Mouse (Mus musculus): ENCODE data around the gene Gprin2.

DNA sequence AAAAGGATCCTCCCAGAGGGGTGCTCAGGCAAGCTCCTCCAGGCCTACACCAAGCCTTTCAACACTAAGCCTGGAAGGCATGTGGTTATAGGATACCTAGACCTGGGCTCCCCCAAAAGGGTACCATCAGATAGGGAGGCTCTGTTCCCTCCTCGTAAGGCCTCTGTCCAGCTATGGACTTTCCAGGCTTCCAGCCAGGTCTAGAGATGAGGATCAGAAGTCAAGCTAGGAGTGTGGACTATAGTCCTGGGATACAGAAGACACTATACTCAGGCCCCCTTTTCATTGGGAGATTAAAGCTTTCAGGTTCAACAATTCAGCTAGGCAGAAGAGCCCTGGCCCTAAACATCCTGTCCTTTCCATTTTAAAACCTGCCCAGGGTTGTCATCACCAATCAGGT is 18.4 kb downstream of the Gprin2 start:
- TF ChIP-seq E2F4 (IDR thresholded peaks at IDR 0.05; ENCODE audit: insufficient read depth) (no peak), POLR2A (IDR thresholded peaks at IDR 0.05; ENCODE audit: insufficient read length, low read depth) (no peak), USF1 (IDR thresholded peaks at IDR 0.05; ENCODE audit: low read depth) (no peak), SRF (IDR thresholded peaks at IDR 0.05; ENCODE audit: control insufficient read depth, insufficient read length, low read depth) (no peak), MAX (IDR thresholded peaks at IDR 0.05; ENCODE audit: low read depth) (no peak), POLR2AphosphoS2 (IDR thresholded peaks at IDR 0.05; ENCODE audit: insufficient read length, low read depth) (no peak), TCF12 (IDR thresholded peaks at IDR 0.05; ENCODE audit: insufficient read depth, poor library complexity, severe bottlenecking) (no peak), CEBPB (IDR thresholded peaks at IDR 0.05; ENCODE audit: insufficient read depth, poor library complexity, severe bottlenecking) (no peak), MYOD1 (IDR thresholded peaks at IDR 0.05; ENCODE audit: control insufficient read depth in 1 of 3, insufficient read length in 2 of 3, low read depth in 2 of 3) (no peak), REST (IDR thresholded peaks at IDR 0.05; ENCODE audit: insufficient read depth, insufficient read length) (no peak)

Data from myocyte (in vitro differentiated cells).